Mouse (Mus musculus) embryonic facial prominence, embryonic 11.5 days (tissue): Measurements from ENCODE around the gene Gatd1. TPM values are rescaled to one million over a fixed set of nuclear protein-coding genes. Genes with fewer than 3 reads are reported as not detected.

Source experiments
- ATAC-seq: fragments of 200-750 bp; cut with Nextera tagmentation; replicated peaks from 2 replicates; pipeline ENCODE4 v1.8.0; 2017; ENCODE audit warnings: low read depth; ENCODE audit not compliant: insufficient number of reproducible peaks, low FRiP score, low TSS enrichment
- DNase-seq: peaks from one replicate; pipeline ENCODE4 v3.0.0-alpha.2; 2015; ENCODE audit warnings: low spot score
- H3K27ac ChIP-seq: fragments of 300-500 bp; sonication (generic); replicated peaks from 2 replicates; pipeline ENCODE4 v1.5.1; 2014; ENCODE audit warnings: mild to moderate bottlenecking, low read depth, low read length, control low read depth
- H3K27me3 ChIP-seq: fragments of 300-500 bp; sonication (generic); 2 replicates; pipeline ENCODE4 v1.6.1; 2014; ENCODE audit warnings: mild to moderate bottlenecking, low read length, moderate library complexity, mixed read lengths; ENCODE audit not compliant: control insufficient read depth, insufficient read depth
- H3K36me3 ChIP-seq: fragments of 300-500 bp; sonication (generic); replicated peaks from 2 replicates; pipeline ENCODE4 v1.6.1; 2014; ENCODE audit warnings: low read depth, mild to moderate bottlenecking, low read length, moderate library complexity, mixed read lengths; ENCODE audit not compliant: control insufficient read depth, insufficient read depth
- H3K4me1 ChIP-seq: fragments of 300-500 bp; sonication (generic); 2 replicates; pipeline ENCODE4 v1.6.1; 2014; ENCODE audit warnings: low read length, mixed read lengths; ENCODE audit not compliant: control insufficient read depth, insufficient read depth
- H3K4me2 ChIP-seq: fragments of 300-500 bp; sonication (generic); 2 replicates; pipeline ENCODE4 v1.6.1; 2014; ENCODE audit warnings: low read depth, mild to moderate bottlenecking, control low read depth, low read length, moderate library complexity
- H3K4me3 ChIP-seq: fragments of 300-500 bp; sonication (generic); 2 replicates; pipeline ENCODE4 v1.5.1; 2014; ENCODE audit warnings: low read depth, low read length, control low read depth
- H3K9ac ChIP-seq: fragments of 300-500 bp; sonication (generic); replicated peaks from 2 replicates; pipeline ENCODE4 v1.6.1; 2014; ENCODE audit warnings: mild to moderate bottlenecking, control low read depth, low read length
- H3K9me3 ChIP-seq: fragments of 300-500 bp; sonication (generic); replicated peaks from 2 replicates; pipeline ENCODE4 v1.6.1; 2016; ENCODE audit warnings: mild to moderate bottlenecking, low read length, inconsistent platforms, mixed read lengths; ENCODE audit not compliant: control insufficient read depth
- WGBS: fragments of 180-500 bp; shearing (Covaris S2); extraction: QIAGEN DNeasy Blood & Tissue Kit; methylation state at CpG from one replicate; pipeline ENCODE4 v1.1.7; 2014; 5-methylcytosine and 5-hydroxymethylcytosine counted together
- polyA plus RNA-seq: library from polyadenylated mRNA; unstranded; fragments of >200 nt; fragmentation: Nextera tagmentation; extraction: Ambion mirVana; gene quantifications from 2 replicates; pipeline ENCODE4 v1.2.1, GENCODE M21; 2014

The Gatd1 gene
- polyA plus RNA-seq, 1 experiment from 2014 or later = 44.6 TPM

DNA sequence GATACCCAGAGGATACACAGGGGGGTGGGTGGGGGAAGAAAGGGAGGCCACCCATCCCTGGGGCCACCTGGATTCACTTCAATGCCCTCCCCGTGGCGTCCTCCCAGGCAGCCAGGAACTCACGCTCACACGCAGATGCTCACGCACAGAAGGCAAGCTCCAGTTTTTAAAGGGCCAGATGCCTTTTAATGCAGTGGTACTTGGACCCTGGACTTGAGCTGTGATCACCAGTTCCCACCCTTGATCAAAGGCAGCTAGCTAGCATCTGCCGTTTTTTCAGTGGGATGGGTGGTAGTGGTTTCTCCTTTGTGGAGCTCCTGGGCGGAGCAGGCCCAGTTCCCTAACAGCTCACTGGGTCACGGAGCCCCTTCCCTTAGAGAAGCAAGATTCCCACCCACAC is 20.5 kb upstream of the Gatd1 start:
- no peaks in the 10 kb centered on the region for H3K27me3 ChIP-seq
- H3K4me1 ChIP-seq = no peaks in the 10 kb centered on the region; the same call in 1 of the 2 replicates
- H3K36me3 ChIP-seq = peaks cover 2% of the 10 kb centered on the region
- peak overlapping the region; percentile 81 for H3K4me2 ChIP-seq
- DNase-seq = peak; percentile 77
- no peak for ATAC-seq
- H3K27ac ChIP-seq = no peak overlapping the region; the same call in 1 of the 2 replicates
- H3K9ac ChIP-seq = peak overlapping the region; percentile 54
- H3K9me3 ChIP-seq = no peaks in the 10 kb centered on the region
- WGBS = 13% methylated on average over 8 of the region's 8 CpGs
- H3K4me3 ChIP-seq = peak overlapping the region; percentile 38

DNA sequence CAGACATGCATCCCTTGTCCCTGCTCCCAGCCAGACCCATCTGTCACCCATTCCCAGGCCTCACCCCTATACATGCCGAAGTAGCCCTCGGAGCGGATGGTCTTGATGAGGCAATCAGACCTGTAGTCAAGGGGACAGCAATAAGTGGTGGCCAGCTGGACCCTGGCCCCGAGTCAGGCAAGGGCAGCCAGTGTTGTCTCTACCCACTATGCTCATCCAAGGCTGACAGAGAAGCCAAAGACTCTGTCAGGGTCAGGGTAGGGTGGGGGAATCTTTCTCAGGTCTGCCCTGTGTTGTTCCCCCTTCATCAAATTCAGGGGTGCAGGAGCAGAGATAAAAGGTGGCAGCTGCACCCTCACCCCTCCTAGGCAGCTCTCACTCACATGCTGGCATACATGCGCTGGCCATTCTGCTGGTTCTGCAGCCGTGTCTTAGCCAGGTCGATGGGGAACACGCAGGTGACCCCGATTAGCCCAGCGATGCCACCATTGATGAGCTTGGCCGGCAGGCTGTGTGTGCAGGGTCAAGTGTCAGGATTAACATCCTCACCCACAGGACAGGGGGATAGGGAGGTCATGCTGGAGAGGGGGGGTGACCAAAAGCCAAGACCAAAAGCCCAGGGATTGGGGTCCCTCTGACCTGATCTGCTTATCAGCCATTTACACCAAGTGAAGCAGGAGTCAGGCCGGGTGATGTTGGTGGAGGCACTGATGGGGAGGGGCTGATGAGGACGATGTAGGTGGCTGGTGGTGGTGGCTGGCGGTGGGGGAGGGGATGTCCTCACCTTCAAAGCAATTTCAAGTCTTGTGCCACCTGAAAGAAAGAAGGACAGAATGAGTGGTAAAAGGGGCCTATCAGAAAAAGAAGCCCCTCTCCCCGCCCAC is 19.8 kb upstream of the Gatd1 start:
- H3K4me3 ChIP-seq = peak overlapping the region; percentile 38
- H3K36me3 ChIP-seq = peaks cover 2% of the 10 kb centered on the region; the same call in 1 of the 2 replicates
- ATAC-seq (no peak), DNase-seq (no peak)
- no peak overlapping the region for H3K27ac ChIP-seq
- H3K4me2 ChIP-seq = peak overlapping the region; percentile 81
- H3K9me3 ChIP-seq = no peaks in the 10 kb centered on the region
- peaks cover 5% of the 10 kb centered on the region; the same call in 1 of the 2 replicates for H3K4me1 ChIP-seq
- H3K27me3 ChIP-seq = no peaks in the 10 kb centered on the region
- 77% methylated on average over 15 of the region's 15 CpGs for WGBS
- peak overlapping the region; percentile 54 for H3K9ac ChIP-seq

DNA sequence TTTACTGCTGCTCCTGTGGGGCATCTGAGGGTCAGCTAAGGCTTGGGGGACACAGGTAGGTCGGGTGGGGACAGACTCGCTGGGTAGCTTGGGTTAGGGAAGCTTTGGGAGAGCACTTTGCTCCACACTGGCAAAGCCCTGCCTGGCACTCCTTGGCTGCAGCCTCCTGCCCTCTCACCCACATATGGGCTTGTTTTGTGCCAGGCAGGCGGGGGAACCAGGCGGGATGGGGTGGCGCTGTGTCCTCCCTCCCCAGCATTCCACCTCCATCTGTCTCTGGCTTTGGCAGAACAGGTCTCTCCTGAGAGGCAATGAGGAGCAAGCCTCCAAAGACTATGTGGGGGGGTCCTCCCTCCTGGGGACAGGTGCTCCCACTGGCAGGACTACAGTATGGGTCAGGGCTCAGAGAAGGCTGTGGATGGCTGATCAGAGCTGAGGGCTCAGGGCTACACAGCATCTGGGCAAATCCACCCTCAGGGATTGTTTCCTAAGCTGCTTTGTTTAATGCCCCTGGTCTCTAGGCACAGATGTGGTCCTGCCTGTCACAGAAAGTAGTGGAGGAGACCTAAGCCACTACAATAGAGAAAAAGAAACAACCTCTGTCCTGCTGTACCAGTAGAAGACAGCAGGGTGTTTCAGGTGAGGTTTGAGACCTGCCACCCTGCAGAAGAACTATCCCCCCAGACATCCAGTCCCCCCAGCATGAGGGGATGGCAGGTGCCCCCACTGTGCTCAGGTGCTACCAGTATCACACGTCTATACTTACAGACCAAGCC is 19.0 kb upstream of the Gatd1 start:
- Histone ChIP-seq H3K9ac (no peak overlapping the region), H3K27ac (no peak overlapping the region), H3K36me3 (peaks cover 2% of the 10 kb centered on the region; the same call in 1 of the 2 replicates), H3K4me2 (no peak overlapping the region), H3K27me3 (no peaks in the 10 kb centered on the region), H3K9me3 (no peaks in the 10 kb centered on the region), H3K4me1 (peaks cover 5% of the 10 kb centered on the region; the same call in 1 of the 2 replicates), H3K4me3 (no peak overlapping the region)
- DNase-seq (no peak), ATAC-seq (no peak)
- 86% methylated on average over 6 of the region's 6 CpGs for WGBS

DNA sequence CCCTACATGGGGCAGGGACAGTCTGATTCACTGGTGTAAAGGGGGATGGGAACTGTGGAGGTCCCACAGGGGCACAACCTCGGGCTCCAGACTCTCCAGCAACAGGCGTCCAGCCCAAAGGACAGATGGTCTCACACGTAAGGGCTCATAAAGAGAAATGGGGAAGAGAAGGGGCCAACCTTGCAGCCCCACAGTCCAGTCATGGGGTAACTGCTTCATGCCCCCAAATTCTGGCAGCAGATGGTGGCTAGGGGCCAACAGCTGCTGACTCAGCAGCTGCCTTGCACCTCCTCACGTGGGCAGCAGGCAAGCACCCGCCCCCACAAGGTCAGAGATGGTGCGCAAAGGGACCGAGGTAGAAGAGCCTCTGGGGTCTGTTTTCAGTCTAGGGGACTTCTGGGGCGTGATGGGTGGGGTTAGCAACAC is 18.3 kb upstream of the Gatd1 start:
- DNase-seq (no peak), ATAC-seq (no peak)
- WGBS = 86% methylated on average over 8 of the region's 8 CpGs
- H3K4me2 ChIP-seq = no peak overlapping the region
- H3K4me1 ChIP-seq = peaks cover 5% of the 10 kb centered on the region; the same call in 1 of the 2 replicates
- no peak overlapping the region for H3K27ac ChIP-seq
- H3K36me3 ChIP-seq = peaks cover 2% of the 10 kb centered on the region; the same call in 1 of the 2 replicates
- H3K4me3 ChIP-seq = no peak overlapping the region
- H3K9ac ChIP-seq = no peak overlapping the region
- no peaks in the 10 kb centered on the region for H3K27me3 ChIP-seq
- H3K9me3 ChIP-seq = no peaks in the 10 kb centered on the region

DNA sequence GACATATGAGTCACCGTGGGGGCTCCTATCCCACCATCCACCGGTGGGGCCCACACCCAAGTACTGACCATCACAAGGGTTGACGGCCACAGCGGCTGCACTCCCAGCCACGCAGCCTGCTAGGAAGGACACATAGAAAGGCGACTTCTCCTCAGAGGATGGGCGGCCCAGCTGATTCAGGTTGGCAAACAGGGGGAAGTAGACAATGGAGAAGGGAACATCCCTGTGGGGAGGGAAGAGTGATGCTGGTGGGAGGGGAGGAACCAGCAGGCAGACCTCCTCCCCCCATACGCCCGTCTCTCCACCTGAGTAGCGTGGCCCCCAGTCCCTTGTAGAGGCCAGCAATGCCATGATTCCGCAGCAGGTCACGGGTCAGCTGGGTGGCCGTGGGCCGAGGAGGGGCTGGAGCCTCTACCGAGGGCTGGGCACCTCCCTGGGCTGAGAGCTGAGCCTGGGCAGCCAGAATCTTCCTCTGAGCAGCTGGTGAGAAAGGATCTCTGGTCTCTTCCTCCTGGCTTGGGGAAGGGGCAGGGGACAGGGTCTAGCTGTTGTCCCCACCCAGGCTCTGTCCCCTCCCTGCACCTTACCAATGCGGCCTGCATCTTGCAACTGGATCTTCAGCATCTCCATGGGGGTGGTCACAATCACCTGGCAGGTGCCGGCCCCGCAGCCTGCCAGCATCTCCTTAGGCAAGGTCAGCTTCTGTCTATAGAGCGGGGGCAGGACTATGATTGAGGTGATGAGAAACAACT is 17.7 kb upstream of the Gatd1 start:
- H3K4me3 ChIP-seq = no peak overlapping the region
- no peak overlapping the region for H3K4me2 ChIP-seq
- DNase-seq (no peak), ATAC-seq (no peak)
- H3K9me3 ChIP-seq = no peaks in the 10 kb centered on the region
- WGBS = 92% methylated on average over 19 of the region's 19 CpGs
- no peak overlapping the region for H3K9ac ChIP-seq
- H3K27ac ChIP-seq = no peak overlapping the region
- peaks cover 2% of the 10 kb centered on the region; the same call in 1 of the 2 replicates for H3K36me3 ChIP-seq
- no peaks in the 10 kb centered on the region for H3K27me3 ChIP-seq
- H3K4me1 ChIP-seq = peaks cover 5% of the 10 kb centered on the region; the same call in 1 of the 2 replicates

DNA sequence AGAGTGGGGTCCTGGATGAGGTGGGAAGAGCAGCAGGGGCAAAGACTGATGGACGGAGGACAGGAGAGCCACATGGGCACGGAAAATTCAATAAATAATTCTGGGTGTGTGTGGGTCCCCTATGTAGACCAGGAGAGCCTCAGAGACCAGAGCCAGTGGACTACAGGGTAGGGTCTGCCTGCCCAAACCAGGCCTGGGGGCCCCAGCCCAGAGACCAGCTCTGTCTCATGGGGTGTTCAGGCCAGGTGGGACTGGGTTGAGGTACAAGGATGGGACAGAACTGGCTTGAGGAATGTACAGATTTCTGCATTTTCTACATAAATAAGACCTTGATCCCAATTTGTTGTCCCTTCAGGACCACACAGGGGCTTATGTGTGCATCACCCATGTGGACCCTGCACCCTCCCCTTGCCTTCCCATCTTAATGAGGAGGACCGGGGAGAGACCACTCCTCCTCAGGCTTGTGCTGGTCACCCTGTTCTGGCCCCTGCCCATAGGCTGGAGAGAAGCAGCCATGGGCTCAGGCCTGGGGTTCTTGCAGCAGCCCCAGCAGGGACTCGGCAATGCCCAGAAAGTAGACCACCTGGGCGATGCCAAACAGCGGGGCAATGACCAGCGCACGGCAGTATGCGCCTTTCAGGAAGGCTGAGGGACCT is 16.8 kb upstream of the Gatd1 start:
- peaks cover 5% of the 10 kb centered on the region; the same call in 1 of the 2 replicates for H3K4me1 ChIP-seq
- no peaks in the 10 kb centered on the region for H3K27me3 ChIP-seq
- no peak overlapping the region for H3K4me3 ChIP-seq
- H3K27ac ChIP-seq = no peak overlapping the region
- DNase-seq (no peak), ATAC-seq (no peak)
- no peak overlapping the region for H3K9ac ChIP-seq
- 92% methylated on average over 9 of the region's 9 CpGs for WGBS
- H3K36me3 ChIP-seq = peaks cover 2% of the 10 kb centered on the region; the same call in 1 of the 2 replicates
- no peak overlapping the region for H3K4me2 ChIP-seq
- H3K9me3 ChIP-seq = no peaks in the 10 kb centered on the region

DNA sequence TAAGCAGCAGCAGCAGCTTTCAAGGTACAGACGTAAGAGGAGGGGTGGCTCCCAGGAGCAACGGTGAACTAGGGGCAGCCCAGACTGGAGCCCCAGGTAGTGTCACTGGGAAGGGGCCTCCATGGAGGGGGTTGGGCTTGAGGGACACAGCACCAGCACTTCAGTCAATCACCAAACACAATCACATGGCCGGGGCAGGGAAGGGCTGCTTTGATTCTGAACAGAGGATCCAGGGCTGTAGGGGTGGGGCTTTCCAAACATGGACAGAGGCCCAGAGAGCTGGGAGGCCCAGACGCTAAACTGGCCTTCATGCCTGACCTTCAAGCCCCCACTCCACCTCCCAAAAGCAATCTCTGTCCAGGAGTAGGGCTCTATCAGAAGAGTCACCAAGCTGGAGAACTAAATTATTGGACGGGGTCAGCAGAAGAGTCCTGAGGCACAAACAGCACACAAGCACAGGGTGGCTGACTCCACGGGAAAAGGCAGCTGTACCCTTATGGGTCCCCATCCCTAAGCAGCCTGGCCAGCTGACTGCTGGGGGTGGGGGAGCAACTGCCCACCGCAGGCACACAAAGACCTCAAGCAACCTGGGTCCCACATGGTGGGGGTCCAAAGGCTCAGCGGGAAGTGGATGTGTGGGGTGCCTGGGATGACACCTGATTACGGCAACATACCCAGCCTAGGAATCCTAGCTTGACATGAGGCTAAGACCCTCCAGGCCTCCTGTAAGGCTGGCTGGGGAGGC is 16.1 kb upstream of the Gatd1 start:
- H3K9ac ChIP-seq = no peak overlapping the region; the same call in 1 of the 2 replicates
- H3K9me3 ChIP-seq = no peaks in the 10 kb centered on the region
- no peak for ATAC-seq
- no peak overlapping the region for H3K4me3 ChIP-seq
- no peak for DNase-seq
- H3K4me2 ChIP-seq = no peak overlapping the region
- peaks cover 2% of the 10 kb centered on the region; the same call in 1 of the 2 replicates for H3K36me3 ChIP-seq
- WGBS = 63% methylated on average over 9 of the region's 9 CpGs
- no peak overlapping the region for H3K27ac ChIP-seq
- no peaks in the 10 kb centered on the region for H3K27me3 ChIP-seq
- peaks cover 5% of the 10 kb centered on the region; the same call in 1 of the 2 replicates for H3K4me1 ChIP-seq
